In the genomic region with DNA sequence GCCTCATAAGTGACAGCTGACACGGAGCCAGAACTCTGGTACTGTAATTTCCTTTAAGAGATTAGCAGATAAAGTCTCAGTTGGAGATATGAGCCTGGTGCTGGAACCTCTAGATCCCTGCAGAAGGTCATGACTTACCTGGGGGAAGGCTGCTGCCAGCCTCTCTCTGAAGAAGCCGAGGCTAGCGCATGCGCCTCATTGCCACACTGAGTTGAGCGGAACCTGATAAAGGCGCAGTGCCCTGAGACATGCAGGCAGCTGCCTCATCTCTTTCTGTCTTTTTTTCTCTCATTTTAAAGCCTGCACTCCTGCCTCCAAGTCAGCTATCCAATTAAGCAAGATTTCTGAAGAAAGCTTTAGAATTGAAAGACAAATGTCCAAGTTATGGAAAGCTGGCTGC, we compare ENCODE assay signal across 18 mouse cellular contexts.
"Had no signal": no experiment of that assay in that cellular context is flagged by ENCODE, and none has a peak within 500 bp of the region (broad histone marks: within the 10 kb centered on the region; RNA-seq: fewer than 3 reads in every experiment).

No protein-coding gene starts in this region.

- H3K27ac ChIP-seq: kidney, postnatal 0 days; limb, embryonic 12.5 days; liver, embryonic 13.5 days; lung, embryonic 15.5 days; macrophage; neural tube, embryonic 12.5 days had no signal

- H3K4me3 ChIP-seq: limb, embryonic 12.5 days; liver, embryonic 13.5 days; lung, embryonic 15.5 days; megakaryocyte, embryonic 14.5 days; neural tube, embryonic 12.5 days had no signal

- H3K9me3 ChIP-seq: limb, embryonic 12.5 days; liver, embryonic 13.5 days; lung, embryonic 15.5 days; neural tube, embryonic 12.5 days had no signal

- H3K4me2 ChIP-seq: limb, embryonic 12.5 days; liver, embryonic 13.5 days; lung, embryonic 15.5 days; midbrain, embryonic 11.5 days; neural tube, embryonic 12.5 days had no signal

- H3K27me3 ChIP-seq: limb, embryonic 12.5 days; liver, embryonic 13.5 days; lung, embryonic 15.5 days; megakaryocyte, embryonic 14.5 days; neural tube, embryonic 12.5 days had no signal

- H3K9ac ChIP-seq: limb, embryonic 12.5 days; liver, embryonic 13.5 days; liver, postnatal 0 days; lung, embryonic 15.5 days; neural tube, embryonic 12.5 days had no signal

- ATAC-seq: intestine, embryonic 16.5 days; liver, postnatal 0 days had no signal

- H3K4me1 ChIP-seq: limb, embryonic 12.5 days; liver, embryonic 13.5 days; lung, embryonic 15.5 days; megakaryocyte, embryonic 14.5 days; neural tube, embryonic 12.5 days had no signal

- DNase-seq: kidney, adult 8-10 months; kidney, postnatal 36 days; liver; liver, embryonic 13.5 days; liver, postnatal 0 days; lung, postnatal 14 days; right cerebral cortex, postnatal 25 days; spleen, adult 18-20 months; thymus, adult 18-20 months; thymus, postnatal 14 days had no signal

- H3K36me3 ChIP-seq: limb, embryonic 12.5 days; liver, embryonic 13.5 days; lung, embryonic 15.5 days; neural tube, embryonic 12.5 days had no signal
